Mouse (Mus musculus): ENCODE measurements around the gene Tsga10. TPM values are rescaled to one million over a fixed set of nuclear protein-coding genes. Genes with fewer than 3 reads are reported as not detected.

Tsga10 gene
- total and polyA plus RNA-seq, 2 experiments from 2014 or later = 7.0 to 8.2 TPM

GRCm38 (mm10) chr1:37738895-37739294 lies 127.3 kb downstream of the Tsga10 start:
- TF ChIP-seq CTCF (IDR thresholded peaks at IDR 0.05; ENCODE audit: low read depth) = no peak
- H3K27ac ChIP-seq = no peak overlapping the region
- no peak overlapping the region for H3K4me2 ChIP-seq (ENCODE audit: low read depth, low read length)
- H3K9me3 ChIP-seq (ENCODE audit: low read length) = no peaks in the 10 kb centered on the region
- no peak for ATAC-seq
- H3K4me3 ChIP-seq (ENCODE audit: low read length) = no peak overlapping the region
- H3K9ac ChIP-seq (replicated peaks; ENCODE audit: low read length) = no peak overlapping the region
- no peaks in the 10 kb centered on the region for H3K27me3 ChIP-seq (ENCODE audit: insufficient read depth, low read length)
- H3K4me1 ChIP-seq (ENCODE audit: insufficient read depth, low read length) = no peaks in the 10 kb centered on the region
- 63% methylated on average over 2 of the region's 2 CpGs for WGBS
- no peaks in the 10 kb centered on the region for H3K36me3 ChIP-seq (ENCODE audit: insufficient read depth, low read length)
- DNase-seq (ENCODE audit: low spot score) = no peak

GRCm38 (mm10) chr1:37737045-37737444 lies 129.2 kb downstream of the Tsga10 start:
- DNase-seq (ENCODE audit: low spot score) = no peak
- no peak overlapping the region for H3K4me3 ChIP-seq (ENCODE audit: low read length)
- WGBS = 83% methylated on average over 4 of the region's 4 CpGs
- no peaks in the 10 kb centered on the region for H3K27me3 ChIP-seq (ENCODE audit: insufficient read depth, low read length)
- H3K27ac ChIP-seq = no peak overlapping the region
- H3K9ac ChIP-seq (replicated peaks; ENCODE audit: low read length) = no peak overlapping the region
- H3K4me1 ChIP-seq (ENCODE audit: insufficient read depth, low read length) = no peaks in the 10 kb centered on the region
- H3K9me3 ChIP-seq (ENCODE audit: low read length) = no peaks in the 10 kb centered on the region
- TF ChIP-seq CTCF (IDR thresholded peaks at IDR 0.05; ENCODE audit: low read depth) = no peak
- H3K4me2 ChIP-seq (ENCODE audit: low read depth, low read length) = no peak overlapping the region
- ATAC-seq = no peak
- H3K36me3 ChIP-seq (ENCODE audit: insufficient read depth, low read length) = no peaks in the 10 kb centered on the region

- Histone ChIP-seq H3K4me2 (ENCODE audit: low read depth, low read length) (no peak overlapping the region), H3K27ac (no peak overlapping the region), H3K9me3 (ENCODE audit: low read length) (no peaks in the 10 kb centered on the region), H3K36me3 (ENCODE audit: insufficient read depth, low read length) (no peaks in the 10 kb centered on the region), H3K9ac (replicated peaks; ENCODE audit: low read length) (no peak overlapping the region), H3K4me3 (ENCODE audit: low read length) (no peak overlapping the region), H3K27me3 (ENCODE audit: insufficient read depth, low read length) (no peaks in the 10 kb centered on the region), H3K4me1 (ENCODE audit: insufficient read depth, low read length) (no peaks in the 10 kb centered on the region)
- ATAC-seq = no peak
- WGBS = 92% methylated on average over 5 of the region's 5 CpGs
- no peak for DNase-seq (ENCODE audit: low spot score)
- TF ChIP-seq CTCF (IDR thresholded peaks at IDR 0.05; ENCODE audit: low read depth) = no peak
Observed at GRCm38 (mm10) chr1:37735932-37736331, 130.3 kb downstream of the Tsga10 start.

DNA sequence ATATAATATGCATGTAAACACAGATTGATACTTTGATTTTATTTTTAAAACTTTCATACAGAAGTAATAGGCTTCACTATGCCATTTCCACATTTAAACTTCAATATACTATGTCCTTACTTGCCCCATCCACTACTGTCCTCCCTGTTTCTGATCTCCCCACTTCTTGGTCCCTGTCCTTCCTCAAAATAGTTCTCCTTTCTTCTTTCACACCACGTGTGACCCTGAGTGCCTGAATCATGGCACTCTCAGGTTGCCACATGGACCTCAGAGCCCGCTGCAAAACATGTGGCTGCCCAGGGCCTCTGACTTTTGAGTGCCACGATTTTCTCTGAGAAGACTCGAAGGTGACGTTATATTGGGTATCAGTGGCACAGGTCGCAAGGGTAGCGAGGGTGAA lies 131.4 kb downstream of the Tsga10 start:
- TF ChIP-seq CTCF (IDR thresholded peaks at IDR 0.05; ENCODE audit: low read depth) = no peak
- WGBS = 81% methylated on average over 7 of the region's 7 CpGs
- H3K9me3 ChIP-seq (ENCODE audit: low read length) = no peaks in the 10 kb centered on the region
- DNase-seq (ENCODE audit: low spot score) (no peak), ATAC-seq (no peak)
- no peak overlapping the region for H3K4me2 ChIP-seq (ENCODE audit: low read depth, low read length)
- H3K27me3 ChIP-seq (ENCODE audit: insufficient read depth, low read length) = no peaks in the 10 kb centered on the region
- no peak overlapping the region for H3K4me3 ChIP-seq (ENCODE audit: low read length)
- H3K4me1 ChIP-seq (ENCODE audit: insufficient read depth, low read length) = no peaks in the 10 kb centered on the region
- no peak overlapping the region for H3K9ac ChIP-seq (replicated peaks; ENCODE audit: low read length)
- no peaks in the 10 kb centered on the region for H3K36me3 ChIP-seq (ENCODE audit: insufficient read depth, low read length)
- H3K27ac ChIP-seq = no peak overlapping the region

- ATAC-seq (no peak), DNase-seq (ENCODE audit: low spot score) (no peak)
- Histone ChIP-seq H3K4me2 (ENCODE audit: low read depth, low read length) (no peak overlapping the region), H3K9me3 (ENCODE audit: low read length) (no peaks in the 10 kb centered on the region), H3K4me1 (ENCODE audit: insufficient read depth, low read length) (no peaks in the 10 kb centered on the region), H3K27ac (no peak overlapping the region), H3K36me3 (ENCODE audit: insufficient read depth, low read length) (no peaks in the 10 kb centered on the region), H3K4me3 (ENCODE audit: low read length) (no peak overlapping the region), H3K27me3 (ENCODE audit: insufficient read depth, low read length) (no peaks in the 10 kb centered on the region), H3K9ac (replicated peaks; ENCODE audit: low read length) (no peak overlapping the region)
- no peak for TF ChIP-seq CTCF (IDR thresholded peaks at IDR 0.05; ENCODE audit: low read depth)
- 95% methylated on average over 8 of the region's 8 CpGs for WGBS
Observed at GRCm38 (mm10) chr1:37729353-37729752, 136.9 kb downstream of the Tsga10 start.

- Histone ChIP-seq H3K9me3 (ENCODE audit: low read length) (no peaks in the 10 kb centered on the region), H3K4me3 (ENCODE audit: low read length) (no peak overlapping the region), H3K36me3 (ENCODE audit: insufficient read depth, low read length) (no peaks in the 10 kb centered on the region), H3K27me3 (ENCODE audit: insufficient read depth, low read length) (no peaks in the 10 kb centered on the region), H3K9ac (replicated peaks; ENCODE audit: low read length) (no peak overlapping the region), H3K4me2 (ENCODE audit: low read depth, low read length) (no peak overlapping the region), H3K4me1 (ENCODE audit: insufficient read depth, low read length) (no peaks in the 10 kb centered on the region), H3K27ac (no peak overlapping the region)
- no peak for TF ChIP-seq CTCF (IDR thresholded peaks at IDR 0.05; ENCODE audit: low read depth)
- WGBS = 65% methylated on average over 10 of the region's 10 CpGs
- DNase-seq (ENCODE audit: low spot score) = no peak
- no peak for ATAC-seq
Observed at GRCm38 (mm10) chr1:37728053-37728452, 138.2 kb downstream of the Tsga10 start.

DNA sequence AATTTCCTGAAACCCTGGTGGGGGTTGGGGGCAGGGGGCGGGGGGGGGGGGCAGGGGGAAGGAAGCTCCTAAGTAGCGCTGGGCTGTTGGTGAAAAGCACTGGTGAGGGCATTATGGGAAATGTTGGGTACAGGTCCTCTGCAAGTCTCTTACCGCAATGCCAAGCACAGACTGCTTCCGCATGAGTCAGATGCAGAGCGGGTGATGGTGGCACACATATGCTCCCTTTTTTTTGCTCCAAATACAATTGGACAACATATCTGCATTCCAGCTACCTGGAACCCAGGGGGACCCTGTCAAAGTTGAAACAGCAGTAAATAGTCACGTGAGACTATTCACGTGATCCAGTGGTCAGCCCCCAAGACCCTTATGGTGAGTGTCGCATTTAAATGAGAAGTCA lies 139.0 kb downstream of the Tsga10 start:
- Histone ChIP-seq H3K4me1 (ENCODE audit: insufficient read depth, low read length) (no peaks in the 10 kb centered on the region), H3K4me2 (ENCODE audit: low read depth, low read length) (no peak overlapping the region), H3K9ac (replicated peaks; ENCODE audit: low read length) (no peak overlapping the region), H3K27ac (no peak overlapping the region), H3K9me3 (ENCODE audit: low read length) (no peaks in the 10 kb centered on the region), H3K4me3 (ENCODE audit: low read length) (no peak overlapping the region), H3K27me3 (ENCODE audit: insufficient read depth, low read length) (no peaks in the 10 kb centered on the region), H3K36me3 (ENCODE audit: insufficient read depth, low read length) (no peaks in the 10 kb centered on the region)
- WGBS = 76% methylated on average over 8 of the region's 8 CpGs
- TF ChIP-seq CTCF (IDR thresholded peaks at IDR 0.05; ENCODE audit: low read depth) = no peak
- DNase-seq (ENCODE audit: low spot score) = no peak
- no peak for ATAC-seq

Data from hindbrain, postnatal 0 days (tissue).